Mouse (Mus musculus) lung, embryonic 16.5 days (tissue): ENCODE measurements at regions not wholly inside any gene's neighbourhood (a gene's known extent, or its start where the extent isn't known, plus 50 kb on each side); places are given as distances from the start of the nearest gene placed in this dataset.

Source experiments
- ATAC-seq: fragments of 200-750 bp; cut with Nextera tagmentation; 2 replicates; pipeline ENCODE4 v1.8.0; 2017; ENCODE audit warnings: low read depth, mild to moderate bottlenecking, moderate library complexity
- H3K27ac ChIP-seq: fragments of 300-500 bp; sonication (generic); 2 replicates; pipeline ENCODE4 v1.5.1; 2014; ENCODE audit warnings: mild to moderate bottlenecking, control low read depth, low read length
- H3K27me3 ChIP-seq: fragments of 300-500 bp; sonication (generic); 2 replicates; pipeline ENCODE4 v1.6.1; 2014; ENCODE audit warnings: low read depth, low read length, mixed read lengths; ENCODE audit not compliant: control insufficient read depth, insufficient read depth
- H3K36me3 ChIP-seq: fragments of 300-500 bp; sonication (generic); 2 replicates; pipeline ENCODE4 v1.6.1; 2014; ENCODE audit warnings: low read length; ENCODE audit not compliant: control insufficient read depth, insufficient read depth
- H3K4me1 ChIP-seq: fragments of 300-500 bp; sonication (generic); replicated peaks from 2 replicates; pipeline ENCODE4 v1.6.1; 2014; ENCODE audit warnings: low read length, mixed read lengths; ENCODE audit not compliant: control insufficient read depth, insufficient read depth
- H3K4me2 ChIP-seq: fragments of 300-500 bp; sonication (generic); 2 replicates; pipeline ENCODE4 v1.6.1; 2014; ENCODE audit warnings: low read depth, low read length, control low read depth
- H3K4me3 ChIP-seq: fragments of 300-500 bp; sonication (generic); 2 replicates; pipeline ENCODE4 v1.5.1; 2014; ENCODE audit warnings: mild to moderate bottlenecking, low read length, control low read depth
- H3K9ac ChIP-seq: fragments of 300-500 bp; sonication (generic); 2 replicates; pipeline ENCODE4 v1.6.1; 2014; ENCODE audit warnings: low read length, control low read depth
- H3K9me3 ChIP-seq: fragments of 300-500 bp; sonication (generic); 2 replicates; pipeline ENCODE4 v1.6.1; 2016; ENCODE audit warnings: low read length; ENCODE audit not compliant: control insufficient read depth
- WGBS: fragments of 180-500 bp; shearing (Covaris S2); extraction: QIAGEN DNeasy Blood & Tissue Kit; methylation state at CpG from one replicate; pipeline ENCODE4 v1.1.7; 2014; 5-methylcytosine and 5-hydroxymethylcytosine counted together

DNA sequence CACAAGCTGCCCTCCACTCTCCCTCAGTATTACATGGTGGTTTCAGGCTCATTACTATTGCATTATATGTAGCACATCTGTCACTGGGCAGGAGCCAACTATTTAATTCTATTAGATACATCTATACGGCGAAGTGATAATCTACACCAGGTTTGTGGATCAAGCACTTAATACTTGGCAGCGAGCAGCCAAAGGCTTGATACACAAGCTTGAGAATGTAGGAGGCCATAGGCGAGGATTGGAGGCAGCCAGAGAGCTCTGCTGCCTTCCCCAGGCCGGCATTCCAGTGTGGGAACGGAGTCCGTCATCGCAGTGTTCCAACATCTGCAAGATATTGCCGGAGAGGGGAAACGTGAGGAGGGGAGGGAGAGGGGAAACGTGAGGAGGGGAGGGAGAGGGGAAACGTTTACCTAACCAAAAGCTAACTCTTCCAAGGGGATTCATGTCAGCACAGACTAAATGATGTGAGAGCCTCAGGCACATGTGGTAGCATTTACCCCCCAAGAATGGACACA, 109.6 kb upstream of the Habp2 start:
- H3K4me1 ChIP-seq = 0 out of 2 replicates have a peak, but pooled peaks cover 4% of the 10 kb centered on the region
- H3K9me3 ChIP-seq = no peaks in the 10 kb centered on the region
- no peaks in the 10 kb centered on the region for H3K36me3 ChIP-seq
- peak; percentile 59 for ATAC-seq
- H3K4me2 ChIP-seq = no peak overlapping the region
- H3K9ac ChIP-seq = no peak overlapping the region
- WGBS = 20% methylated on average over 12 of the region's 12 CpGs
- H3K4me3 ChIP-seq = no peak overlapping the region
- H3K27me3 ChIP-seq = no peaks in the 10 kb centered on the region
- no peak overlapping the region for H3K27ac ChIP-seq

DNA sequence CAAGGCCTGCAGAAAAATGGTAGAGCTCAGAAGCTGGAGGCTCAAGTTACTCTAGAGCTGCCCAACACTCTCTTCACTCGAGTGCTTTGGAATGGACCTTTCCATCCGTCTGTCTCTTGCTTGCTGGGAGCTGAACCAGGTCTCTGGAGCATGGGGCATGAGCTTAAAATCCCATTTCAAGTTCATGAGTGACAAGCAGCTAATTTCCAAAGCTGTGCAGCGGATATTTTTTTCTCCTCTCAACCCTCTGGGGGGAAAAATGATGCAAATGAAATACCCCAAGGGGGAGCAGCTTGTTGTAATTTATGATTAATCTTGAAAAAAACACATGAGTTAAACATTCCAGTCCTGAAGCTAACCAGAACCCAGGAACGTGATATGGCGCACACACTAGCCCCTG, 101.2 kb upstream of the Habp2 start:
- H3K27me3 ChIP-seq = no peaks in the 10 kb centered on the region
- H3K9me3 ChIP-seq = no peaks in the 10 kb centered on the region
- no peak for ATAC-seq
- H3K27ac ChIP-seq = no peak overlapping the region
- no peak overlapping the region for H3K4me2 ChIP-seq
- H3K36me3 ChIP-seq = no peaks in the 10 kb centered on the region
- H3K4me1 ChIP-seq = no peaks in the 10 kb centered on the region
- H3K4me3 ChIP-seq = no peak overlapping the region
- no peak overlapping the region for H3K9ac ChIP-seq
- 79% methylated on average over 5 of the region's 5 CpGs for WGBS

DNA sequence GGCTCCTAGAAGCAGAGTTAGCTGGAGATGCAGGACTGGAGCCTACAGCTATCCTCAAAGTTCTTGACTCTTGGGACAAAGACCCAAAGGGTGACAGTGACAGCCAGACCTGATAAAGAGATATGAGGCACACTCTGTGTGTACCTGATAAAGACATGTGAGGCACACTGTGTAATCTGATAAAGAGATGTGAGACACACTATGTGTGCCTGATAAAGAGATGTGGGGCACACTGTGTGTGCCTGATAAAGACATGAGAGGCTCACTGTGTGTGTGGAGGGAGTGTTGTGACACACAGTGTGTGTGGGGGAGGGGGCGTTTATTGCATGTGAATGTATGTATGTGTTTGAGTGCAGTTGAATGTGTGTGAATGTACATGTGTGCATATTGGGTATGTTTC, 97.8 kb upstream of the Habp2 start:
- Histone ChIP-seq H3K4me1 (no peaks in the 10 kb centered on the region), H3K4me3 (no peak overlapping the region), H3K9ac (no peak overlapping the region), H3K4me2 (no peak overlapping the region), H3K36me3 (no peaks in the 10 kb centered on the region), H3K27me3 (no peaks in the 10 kb centered on the region), H3K9me3 (no peaks in the 10 kb centered on the region), H3K27ac (no peak overlapping the region)
- 96% methylated on average over 1 of the region's 1 CpGs for WGBS
- no peak for ATAC-seq

DNA sequence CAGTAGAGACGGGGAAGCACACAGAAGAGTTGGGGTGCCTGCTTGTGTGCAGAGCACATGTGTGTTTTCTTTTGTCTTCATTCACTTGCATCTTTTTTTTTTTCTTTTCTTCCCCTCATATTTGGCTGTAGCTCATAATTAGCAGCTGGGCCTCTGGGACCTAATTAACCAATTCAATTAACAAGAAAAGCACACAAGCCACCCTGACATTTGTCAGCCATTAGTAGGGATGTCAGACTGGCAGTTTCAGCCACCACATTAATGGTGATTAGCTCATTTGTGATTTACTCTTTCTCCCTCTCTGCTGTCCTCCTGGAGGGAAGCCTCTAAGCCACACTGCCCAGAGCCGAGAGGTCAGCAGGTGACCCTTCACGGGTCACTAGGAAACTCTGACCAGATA, 96.7 kb upstream of the Habp2 start:
- H3K27ac ChIP-seq = no peak overlapping the region
- no peak overlapping the region for H3K9ac ChIP-seq
- no peak overlapping the region for H3K4me2 ChIP-seq
- H3K9me3 ChIP-seq = no peaks in the 10 kb centered on the region
- no peak for ATAC-seq
- H3K4me3 ChIP-seq = no peak overlapping the region
- H3K27me3 ChIP-seq = no peaks in the 10 kb centered on the region
- WGBS = 61% methylated on average over 3 of the region's 3 CpGs
- H3K36me3 ChIP-seq = no peaks in the 10 kb centered on the region
- no peaks in the 10 kb centered on the region for H3K4me1 ChIP-seq

DNA sequence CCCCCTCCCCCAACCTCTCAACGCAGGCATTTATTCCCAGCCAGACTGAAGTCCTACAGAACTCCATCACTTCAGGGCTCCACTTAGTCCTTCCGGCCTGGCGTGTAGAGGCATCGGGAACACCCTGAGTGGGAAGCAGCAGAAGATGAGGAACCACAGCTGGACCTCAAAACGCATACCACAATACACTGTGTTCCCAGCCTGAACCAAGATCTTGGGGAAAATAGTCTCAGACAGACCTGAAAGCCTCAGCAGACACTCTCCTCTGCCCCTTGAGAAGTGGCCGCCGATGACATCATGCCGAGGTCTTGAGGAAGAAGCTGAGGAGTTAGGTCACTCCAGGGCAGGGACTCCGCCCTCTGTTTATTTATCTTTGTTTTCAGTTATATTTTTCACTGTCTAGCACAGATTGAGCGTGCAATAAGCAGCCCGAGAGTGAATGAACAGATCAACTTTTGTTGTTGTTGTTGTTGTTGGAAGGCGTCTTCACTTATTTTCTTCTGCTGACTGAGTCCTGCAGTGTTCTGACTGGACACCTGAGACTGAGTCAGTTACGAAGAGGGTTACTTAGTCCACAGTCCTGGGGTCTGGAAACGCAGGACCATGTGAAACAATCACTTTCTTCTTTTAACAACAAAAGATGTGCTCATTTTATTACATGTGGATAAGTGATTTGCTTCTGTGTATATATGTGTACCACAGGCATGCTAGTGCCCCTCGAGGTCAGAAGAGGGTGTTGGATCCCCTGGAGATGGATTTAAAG, 88.3 kb upstream of the Habp2 start:
- H3K4me1 ChIP-seq = peaks cover 11% of the 10 kb centered on the region; the same call in 1 of the 2 replicates
- H3K9ac ChIP-seq = no peak overlapping the region
- no peak overlapping the region for H3K4me3 ChIP-seq
- WGBS = 59% methylated on average over 15 of the region's 15 CpGs
- no peaks in the 10 kb centered on the region for H3K9me3 ChIP-seq
- no peaks in the 10 kb centered on the region for H3K36me3 ChIP-seq
- H3K27me3 ChIP-seq = no peaks in the 10 kb centered on the region
- H3K4me2 ChIP-seq = no peak overlapping the region
- 0 out of 2 replicates have a peak overlapping the region, but pooled peaks have one; percentile 8 for H3K27ac ChIP-seq
- ATAC-seq = peak; percentile 39

DNA sequence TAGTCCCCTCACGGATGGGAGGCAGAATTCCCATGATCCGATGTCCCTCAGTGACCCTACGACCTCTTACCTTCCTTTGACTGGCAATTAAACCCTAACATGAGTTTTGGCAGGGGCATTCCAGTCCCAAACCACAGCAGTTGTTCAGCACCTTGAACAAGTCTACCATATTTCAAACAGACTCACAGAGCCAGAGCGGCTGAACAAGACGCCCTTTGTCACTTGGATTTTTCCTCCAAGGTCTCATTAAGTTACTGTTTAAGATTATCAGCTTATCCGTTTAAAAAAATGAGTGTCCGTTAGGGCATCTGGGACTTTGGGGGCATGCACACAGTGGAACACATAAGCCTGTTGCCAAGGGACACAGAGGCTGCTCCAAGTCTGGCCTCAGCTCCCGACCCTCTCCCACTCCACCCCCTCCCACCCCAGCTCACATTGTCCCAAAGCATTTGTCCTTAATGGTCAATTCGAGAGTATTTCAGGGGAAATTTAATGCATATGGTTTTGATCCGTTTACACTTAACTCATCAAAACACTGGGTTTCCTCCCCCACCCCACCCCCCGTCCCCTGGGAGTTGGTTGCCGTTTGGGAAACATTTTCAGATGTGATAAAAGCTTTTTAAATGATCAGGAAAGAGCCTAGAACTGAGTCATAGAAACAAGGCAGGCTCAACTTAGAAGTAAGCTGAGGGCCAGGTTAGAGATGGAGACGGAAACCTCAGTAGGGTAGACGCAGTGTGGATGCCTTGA, 87.4 kb upstream of the Habp2 start:
- H3K27ac ChIP-seq = 0 out of 2 replicates have a peak overlapping the region, but pooled peaks have one; percentile 8
- ATAC-seq = 0 out of 2 replicates have a peak, but pooled peaks have one; percentile 40
- no peak overlapping the region for H3K4me2 ChIP-seq
- 52% methylated on average over 14 of the region's 14 CpGs for WGBS
- no peaks in the 10 kb centered on the region for H3K9me3 ChIP-seq
- no peaks in the 10 kb centered on the region for H3K27me3 ChIP-seq
- no peaks in the 10 kb centered on the region for H3K36me3 ChIP-seq
- H3K4me1 ChIP-seq = peaks cover 11% of the 10 kb centered on the region; the same call in 1 of the 2 replicates
- H3K9ac ChIP-seq = no peak overlapping the region
- H3K4me3 ChIP-seq = no peak overlapping the region

DNA sequence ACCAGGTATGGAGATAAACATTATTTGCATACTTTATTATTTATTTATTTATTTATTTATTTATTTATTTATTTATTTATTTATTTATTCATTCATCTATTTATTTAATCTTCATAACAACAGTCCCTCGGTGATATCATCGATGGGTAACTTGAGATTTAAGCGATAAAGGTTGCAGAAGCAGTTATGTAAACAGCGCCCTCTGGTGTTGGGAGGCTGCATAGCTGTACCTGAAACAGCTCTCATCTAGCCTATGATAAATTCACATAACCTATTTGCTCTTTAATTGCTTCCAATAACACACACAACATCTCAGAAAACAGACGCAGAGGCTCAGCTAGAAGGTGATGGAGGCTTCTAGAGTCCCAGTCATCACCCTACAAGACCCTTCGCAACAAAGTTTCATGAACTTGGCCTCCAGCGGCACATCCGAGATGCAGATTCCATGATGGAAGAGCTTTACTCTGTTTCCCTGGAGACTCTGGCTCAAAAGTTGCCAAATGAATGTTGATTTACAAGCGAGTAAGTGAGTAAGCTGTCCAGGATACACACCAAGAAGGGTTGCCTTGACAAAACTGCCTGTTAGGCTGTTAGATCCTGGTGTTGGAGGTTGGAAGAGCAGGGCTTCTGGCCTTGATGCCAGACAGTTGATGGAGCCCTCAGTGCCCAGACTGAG, 85.8 kb upstream of the Habp2 start:
- no peak overlapping the region for H3K4me2 ChIP-seq
- no peak overlapping the region for H3K27ac ChIP-seq
- no peaks in the 10 kb centered on the region for H3K27me3 ChIP-seq
- ATAC-seq = no peak
- no peaks in the 10 kb centered on the region for H3K36me3 ChIP-seq
- H3K9ac ChIP-seq = no peak overlapping the region
- H3K4me1 ChIP-seq = peaks cover 11% of the 10 kb centered on the region; the same call in 1 of the 2 replicates
- WGBS = 77% methylated on average over 9 of the region's 9 CpGs
- H3K4me3 ChIP-seq = no peak overlapping the region
- H3K9me3 ChIP-seq = no peaks in the 10 kb centered on the region

DNA sequence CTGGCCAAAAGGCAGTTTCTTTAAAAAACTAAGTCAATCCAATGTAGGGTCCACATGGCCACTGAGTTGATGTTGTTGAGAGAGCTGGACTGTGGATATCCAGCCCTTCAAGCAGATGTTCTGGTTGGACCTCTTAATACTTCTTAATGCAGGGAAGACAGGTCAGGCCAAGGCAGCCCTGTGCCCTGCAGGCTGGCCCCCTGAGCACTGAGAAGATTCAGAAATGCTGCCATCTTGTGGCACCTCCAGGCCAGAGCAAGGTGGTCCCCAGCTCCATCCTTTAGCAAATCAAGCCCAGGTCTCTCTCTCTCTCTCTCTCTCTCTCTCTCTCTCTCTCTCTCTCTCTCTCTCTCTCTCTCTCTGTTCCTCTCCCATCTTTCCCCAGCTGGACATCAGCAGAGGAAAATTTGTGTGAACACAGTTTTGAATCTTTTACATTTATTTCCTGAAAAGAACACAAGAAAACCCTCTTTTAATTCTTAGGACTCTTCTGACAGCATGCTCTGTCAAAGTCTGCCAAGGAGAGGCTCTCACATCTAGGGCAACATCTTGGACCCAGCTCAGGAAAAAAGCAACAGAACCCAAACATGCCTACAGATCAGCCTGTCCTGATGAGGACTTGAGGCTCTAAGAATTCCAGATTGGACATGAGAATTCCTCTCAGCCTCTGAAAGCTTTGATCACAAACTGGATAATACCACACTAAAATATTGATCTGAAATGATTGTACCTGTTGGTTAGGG, 85.0 kb upstream of the Habp2 start:
- no peak overlapping the region for H3K4me2 ChIP-seq
- no peaks in the 10 kb centered on the region for H3K36me3 ChIP-seq
- ATAC-seq = peak; percentile 51; the same call in 1 of the 2 replicates

More for the DNA sequence above, 85.0 kb upstream of the Habp2 start:
- no peak overlapping the region for H3K4me3 ChIP-seq
- no peak overlapping the region for H3K9ac ChIP-seq
- H3K27ac ChIP-seq = no peak overlapping the region
- no peaks in the 10 kb centered on the region for H3K9me3 ChIP-seq
- H3K27me3 ChIP-seq = no peaks in the 10 kb centered on the region
- H3K4me1 ChIP-seq = peaks cover 11% of the 10 kb centered on the region; the same call in 1 of the 2 replicates
